Comparison of ENCODE assay signal across 8 mouse cellular contexts in the genomic region with DNA sequence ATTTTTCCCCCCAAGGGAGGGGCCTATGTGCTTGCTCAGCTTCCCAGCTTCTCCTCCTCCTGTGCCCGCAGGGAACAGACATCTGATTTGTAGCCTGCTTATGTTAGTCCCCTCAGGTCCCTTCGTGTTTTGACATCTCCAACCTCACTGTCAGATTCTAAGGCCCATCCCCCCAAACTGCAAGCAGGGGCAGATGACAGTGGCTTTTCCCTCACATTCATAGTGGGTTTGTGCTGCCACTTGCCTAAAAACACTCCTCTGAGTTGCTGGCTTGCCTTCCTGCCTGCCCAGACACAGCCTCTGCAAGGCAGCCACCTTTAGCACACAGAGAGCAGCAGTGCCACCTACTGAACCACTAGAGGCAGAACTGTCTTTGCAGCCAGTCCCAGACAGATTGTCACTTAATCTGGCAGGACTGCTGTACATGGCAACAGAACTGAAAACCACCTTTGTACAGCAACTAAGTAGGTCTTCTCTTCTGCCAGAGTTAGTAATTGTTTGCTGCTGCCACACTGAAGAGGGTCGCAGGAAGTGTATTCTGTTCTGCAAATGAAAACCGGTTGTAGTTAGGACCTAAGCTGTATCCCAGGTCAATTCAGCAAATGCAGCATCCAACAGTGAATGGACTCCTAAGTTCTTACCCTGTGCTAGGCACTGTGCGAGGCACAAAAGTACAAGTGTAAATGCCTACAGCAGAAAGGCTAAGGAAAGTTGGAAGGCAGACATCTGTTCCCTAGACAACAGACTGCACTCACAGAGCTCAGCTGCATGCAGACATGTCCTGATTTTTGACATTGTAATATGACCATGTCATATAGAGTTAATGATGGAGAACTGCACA.
DNase-seq lines count a peak whose midpoint lies in the region; ATAC-seq lines count a peak whose summit lies in the region.

No protein-coding gene starts in this region.

- H3K9ac ChIP-seq in embryonic facial prominence, embryonic 14.5 days (ENCODE audit: low read depth, low read length): no peak overlapping the region
- no peak overlapping the region for H3K9ac ChIP-seq in kidney, embryonic 15.5 days
- no peak overlapping the region for H3K9ac ChIP-seq in limb, embryonic 15.5 days
- H3K9ac ChIP-seq in stomach, embryonic 16.5 days (ENCODE audit: low read length): 0 out of 2 replicates have a peak overlapping the region, but pooled peaks have one; percentile 16

- peak; percentile 94 for ATAC-seq in embryonic facial prominence, embryonic 14.5 days (ENCODE audit: low read depth)
- peak; percentile 91 for ATAC-seq in kidney, embryonic 15.5 days (replicated peaks; ENCODE audit: low FRiP score)
- ATAC-seq in limb, embryonic 15.5 days (ENCODE audit: insufficient number of reproducible peaks, low FRiP score, low TSS enrichment, low read depth): peak; percentile 80
- peak; percentile 86; the same call in 1 of the 2 replicates for ATAC-seq in stomach, embryonic 16.5 days (ENCODE audit: insufficient read depth, low FRiP score)

- no peak overlapping the region for H3K27ac ChIP-seq in embryonic facial prominence, embryonic 14.5 days (replicated peaks; ENCODE audit: low read depth, low read length)
- peak overlapping the region; percentile 62 for H3K27ac ChIP-seq in heart, embryonic 10.5 days
- H3K27ac ChIP-seq in kidney, embryonic 15.5 days: no peak overlapping the region
- H3K27ac ChIP-seq in limb, embryonic 15.5 days: no peak overlapping the region
- H3K27ac ChIP-seq in stomach, embryonic 16.5 days (ENCODE audit: low read length): no peak overlapping the region

- H3K36me3 ChIP-seq in embryonic facial prominence, embryonic 14.5 days (ENCODE audit: control insufficient read depth, insufficient read depth, low read length): no peaks in the 10 kb centered on the region
- H3K36me3 ChIP-seq in heart, embryonic 10.5 days: no peaks in the 10 kb centered on the region
- H3K36me3 ChIP-seq in kidney, embryonic 15.5 days: no peaks in the 10 kb centered on the region
- no peaks in the 10 kb centered on the region for H3K36me3 ChIP-seq in limb, embryonic 15.5 days
- H3K36me3 ChIP-seq in stomach, embryonic 16.5 days (ENCODE audit: control insufficient read depth, insufficient read depth, low read length): no peaks in the 10 kb centered on the region

- H3K4me2 ChIP-seq in embryonic facial prominence, embryonic 14.5 days (ENCODE audit: low read depth, low read length): no peak overlapping the region
- no peak overlapping the region for H3K4me2 ChIP-seq in kidney, embryonic 15.5 days
- no peak overlapping the region for H3K4me2 ChIP-seq in limb, embryonic 15.5 days
- no peak overlapping the region for H3K4me2 ChIP-seq in stomach, embryonic 16.5 days (ENCODE audit: low read depth, low read length)

- H3K4me3 ChIP-seq in embryonic facial prominence, embryonic 14.5 days (ENCODE audit: low read depth, low read length): no peak overlapping the region
- H3K4me3 ChIP-seq in heart, embryonic 10.5 days: no peak overlapping the region
- H3K4me3 ChIP-seq in kidney, embryonic 15.5 days (replicated peaks): no peak overlapping the region
- H3K4me3 ChIP-seq in limb, embryonic 15.5 days: no peak overlapping the region
- no peak overlapping the region for H3K4me3 ChIP-seq in stomach, embryonic 16.5 days (replicated peaks; ENCODE audit: low read length)

- H3K9me3 ChIP-seq in embryonic facial prominence, embryonic 14.5 days (ENCODE audit: control insufficient read depth, low read length): 0 out of 2 replicates have a peak, but pooled peaks cover 4% of the 10 kb centered on the region
- H3K9me3 ChIP-seq in heart, embryonic 10.5 days: no peaks in the 10 kb centered on the region
- H3K9me3 ChIP-seq in kidney, embryonic 15.5 days (replicated peaks): no peaks in the 10 kb centered on the region
- H3K9me3 ChIP-seq in limb, embryonic 15.5 days: no peaks in the 10 kb centered on the region
- H3K9me3 ChIP-seq in stomach, embryonic 16.5 days (replicated peaks; ENCODE audit: control insufficient read depth, low read length): no peaks in the 10 kb centered on the region

- no peaks in the 10 kb centered on the region for H3K4me1 ChIP-seq in embryonic facial prominence, embryonic 14.5 days (ENCODE audit: control insufficient read depth, insufficient read depth, low read length)
- peaks cover 7% of the 10 kb centered on the region; the same call in 1 of the 2 replicates for H3K4me1 ChIP-seq in heart, embryonic 10.5 days
- 0 out of 2 replicates have a peak, but pooled peaks cover 3% of the 10 kb centered on the region for H3K4me1 ChIP-seq in kidney, embryonic 15.5 days
- peaks cover 7% of the 10 kb centered on the region; the same call in 1 of the 2 replicates for H3K4me1 ChIP-seq in limb, embryonic 15.5 days
- no peaks in the 10 kb centered on the region; the same call in 1 of the 2 replicates for H3K4me1 ChIP-seq in stomach, embryonic 16.5 days (ENCODE audit: control insufficient read depth, insufficient read depth, low read length)

- DNase-seq in 416B (ENCODE audit: low read depth): peak; percentile 82
- DNase-seq in adrenal gland, postnatal 14 days: peak; percentile 80
- peak; percentile 91 for DNase-seq in embryonic facial prominence, embryonic 14.5 days (ENCODE audit: low spot score)
- DNase-seq in heart, embryonic 10.5 days (ENCODE audit: low spot score): peak; percentile 89
- DNase-seq in neural tube, embryonic 10.5 days (ENCODE audit: extremely low spot score, low spot score): peak; percentile 51

- WGBS in embryonic facial prominence, embryonic 14.5 days: 24% methylated on average over 5 of the region's 5 CpGs
- 32% methylated on average over 5 of the region's 5 CpGs for WGBS in heart, embryonic 10.5 days
- WGBS in kidney, embryonic 15.5 days: 31% methylated on average over 5 of the region's 5 CpGs
- WGBS in limb, embryonic 15.5 days: 32% methylated on average over 5 of the region's 5 CpGs
- 34% methylated on average over 5 of the region's 5 CpGs for WGBS in stomach, embryonic 16.5 days

- H3K27me3 ChIP-seq in embryonic facial prominence, embryonic 14.5 days (replicated peaks; ENCODE audit: control insufficient read depth, insufficient read depth, low read length): no peaks in the 10 kb centered on the region
- no peaks in the 10 kb centered on the region for H3K27me3 ChIP-seq in heart, embryonic 10.5 days (ENCODE audit: insufficient read depth, poor library complexity, severe bottlenecking)
- no peaks in the 10 kb centered on the region for H3K27me3 ChIP-seq in kidney, embryonic 15.5 days
- no peaks in the 10 kb centered on the region for H3K27me3 ChIP-seq in limb, embryonic 15.5 days
- H3K27me3 ChIP-seq in stomach, embryonic 16.5 days (ENCODE audit: control insufficient read depth, insufficient read depth, low read length): no peaks in the 10 kb centered on the region
